Comparison of ENCODE assay signal across 8 mouse cellular contexts in the genomic region with DNA sequence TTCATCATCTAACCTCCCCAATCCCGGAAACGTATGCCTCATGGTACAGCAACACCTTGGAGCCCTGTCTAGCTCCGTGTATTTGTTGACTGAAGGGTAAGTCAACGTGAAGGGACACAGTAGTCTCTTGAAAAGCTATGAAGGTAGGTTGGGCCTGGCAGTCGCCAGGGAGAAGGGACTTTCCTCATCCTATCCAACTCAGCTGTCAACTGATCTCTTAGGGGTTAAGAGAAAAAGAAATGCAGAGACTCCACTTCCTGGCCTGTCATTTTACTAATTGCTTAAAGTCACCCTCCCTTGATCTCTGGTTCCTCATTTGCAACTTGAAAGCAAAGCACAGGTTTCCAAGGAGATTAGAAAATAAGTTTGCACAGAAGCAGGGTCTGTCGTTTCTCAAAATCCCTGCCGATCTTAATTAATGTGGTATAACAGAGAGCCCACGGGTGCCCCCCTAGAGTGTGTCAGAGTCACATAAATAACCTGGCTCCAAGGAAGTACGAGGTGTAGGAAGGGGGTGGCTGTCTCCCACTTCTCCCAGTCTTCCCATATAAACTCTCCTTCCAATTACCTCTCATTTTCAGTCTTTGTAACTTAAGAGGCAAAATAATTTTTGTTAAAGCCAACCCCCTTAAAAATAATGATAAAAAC. TPM values are rescaled to one million over a fixed set of nuclear protein-coding genes. Genes with fewer than 3 reads are reported as not detected.
A peak's percentile ranks its signal among the peaks of the same experiment; 100 is the strongest.
DNase-seq lines count a peak whose midpoint lies in the region; ATAC-seq and TF ChIP-seq lines count a peak whose summit lies in the region.

No protein-coding gene starts in this region.

- DNase-seq in heart, adult 11 months = peak; percentile 58
- no peak for DNase-seq in heart, postnatal 4 days
- no peak for DNase-seq in liver, postnatal 0 days
- DNase-seq in layer of hippocampus, adult 18-20 months (ENCODE audit: low spot score in 2 of 2) = no peak

- no peak overlapping the region for H3K4me3 ChIP-seq in ES-Bruce4 (ENCODE audit: low read depth, low read length)
- H3K4me3 ChIP-seq in forebrain, embryonic 16.5 days (replicated peaks; ENCODE audit: low read length) = peak overlapping the region; percentile 36
- no peak overlapping the region for H3K4me3 ChIP-seq in liver, postnatal 0 days (ENCODE audit: low read depth, low read length)
- no peak overlapping the region for H3K4me3 ChIP-seq in stomach, embryonic 15.5 days (replicated peaks)

- TF ChIP-seq EP300 in ES-Bruce4 (IDR thresholded peaks at IDR 0.05; ENCODE audit: insufficient read depth, low read depth, low read length) = no peak
- no peak for TF ChIP-seq EP300 in liver, postnatal 0 days (IDR thresholded peaks at IDR 0.05; ENCODE audit: low read depth)

- H3K4me1 ChIP-seq in ES-Bruce4 (ENCODE audit: control insufficient read depth, insufficient read depth, low read length) = no peaks in the 10 kb centered on the region
- H3K4me1 ChIP-seq in forebrain, embryonic 16.5 days (replicated peaks; ENCODE audit: control insufficient read depth, insufficient read depth, low read length) = peaks cover 5% of the 10 kb centered on the region
- peaks cover 13% of the 10 kb centered on the region for H3K4me1 ChIP-seq in liver, postnatal 0 days (ENCODE audit: insufficient read depth)
- peaks cover 4% of the 10 kb centered on the region; the same call in 1 of the 2 replicates for H3K4me1 ChIP-seq in stomach, embryonic 15.5 days

- H3K4me2 ChIP-seq in forebrain, embryonic 16.5 days (ENCODE audit: low read length) = peak overlapping the region; percentile 60
- H3K4me2 ChIP-seq in liver, postnatal 0 days (ENCODE audit: low read depth, low read length) = peak overlapping the region; percentile 73
- H3K4me2 ChIP-seq in stomach, embryonic 15.5 days = peak overlapping the region; percentile 53

- 31% methylated on average over 9 of the region's 9 CpGs for WGBS in forebrain, embryonic 16.5 days
- 28% methylated on average over 9 of the region's 9 CpGs for WGBS in liver, postnatal 0 days (ENCODE audit: insufficient replicate concordance)
- WGBS in stomach, embryonic 15.5 days = 17% methylated on average over 9 of the region's 9 CpGs

- no peak for TF ChIP-seq CTCF in ES-Bruce4 (IDR thresholded peaks at IDR 0.05; ENCODE audit: low read depth, low read length)
- TF ChIP-seq CTCF in liver, postnatal 0 days (IDR thresholded peaks at IDR 0.05; ENCODE audit: low read depth) = no peak

- H3K9ac ChIP-seq in ES-Bruce4 (ENCODE audit: low read depth, poor library complexity, severe bottlenecking) = peak overlapping the region; percentile 23; the same call in 1 of the 2 replicates
- H3K9ac ChIP-seq in forebrain, embryonic 16.5 days (replicated peaks; ENCODE audit: low read depth, low read length) = no peak overlapping the region
- H3K9ac ChIP-seq in liver, postnatal 0 days (replicated peaks) = no peak overlapping the region
- H3K9ac ChIP-seq in stomach, embryonic 15.5 days = no peak overlapping the region

- no peaks in the 10 kb centered on the region for H3K27me3 ChIP-seq in ES-Bruce4 (ENCODE audit: control insufficient read depth, insufficient read depth, low read length, poor library complexity, severe bottlenecking)
- no peaks in the 10 kb centered on the region for H3K27me3 ChIP-seq in forebrain, embryonic 16.5 days (replicated peaks; ENCODE audit: control insufficient read depth, insufficient read depth, low read length)
- no peaks in the 10 kb centered on the region for H3K27me3 ChIP-seq in liver, postnatal 0 days (ENCODE audit: insufficient read depth, low read length)
- no peaks in the 10 kb centered on the region for H3K27me3 ChIP-seq in stomach, embryonic 15.5 days (replicated peaks)

- peak overlapping the region; percentile 80 for H3K27ac ChIP-seq in ES-Bruce4 (ENCODE audit: insufficient read depth, low read length)
- no peak overlapping the region for H3K27ac ChIP-seq in forebrain, embryonic 16.5 days (ENCODE audit: low read length)
- no peak overlapping the region for H3K27ac ChIP-seq in liver, postnatal 0 days (ENCODE audit: low read depth)
- H3K27ac ChIP-seq in stomach, embryonic 15.5 days = peak overlapping the region; percentile 96

- no peak for TF ChIP-seq POLR2A in ES-Bruce4 (IDR thresholded peaks at IDR 0.05; ENCODE audit: insufficient read depth, low read length)

- ATAC-seq in forebrain, embryonic 16.5 days = peak; percentile 45; the same call in 1 of the 2 replicates
- ATAC-seq in liver, postnatal 0 days = no peak
- no peak for ATAC-seq in stomach, embryonic 15.5 days (ENCODE audit: insufficient read depth, low FRiP score, low read depth)
- no peak for ATAC-seq in frontal cortex, adult (ENCODE audit: low TSS enrichment)

- no peaks in the 10 kb centered on the region; the same call in 1 of the 2 replicates for H3K9me3 ChIP-seq in ES-Bruce4 (replicated peaks; ENCODE audit: control insufficient read depth, insufficient read depth, low read length, poor library complexity, severe bottlenecking)
- no peaks in the 10 kb centered on the region for H3K9me3 ChIP-seq in forebrain, embryonic 16.5 days (ENCODE audit: control insufficient read depth, low read length)
- no peaks in the 10 kb centered on the region for H3K9me3 ChIP-seq in liver, postnatal 0 days (ENCODE audit: low read length)
- no peaks in the 10 kb centered on the region for H3K9me3 ChIP-seq in stomach, embryonic 15.5 days

- no peaks in the 10 kb centered on the region for H3K36me3 ChIP-seq in ES-Bruce4 (ENCODE audit: control insufficient read depth, insufficient read depth, low read length, poor library complexity, severe bottlenecking)
- H3K36me3 ChIP-seq in forebrain, embryonic 16.5 days (ENCODE audit: control insufficient read depth, insufficient read depth) = no peaks in the 10 kb centered on the region
- H3K36me3 ChIP-seq in liver, postnatal 0 days (replicated peaks; ENCODE audit: insufficient read depth, low read length) = no peaks in the 10 kb centered on the region
- no peaks in the 10 kb centered on the region for H3K36me3 ChIP-seq in stomach, embryonic 15.5 days

RNA-seq across cellular contexts. Expression of a gene that starts 34.1 kb away (rescaled TPM):
- total RNA-seq in heart, postnatal 4 days (2021) = 1 to 10 TPM in 1 of 2 experiments, under 1 TPM in 1; 0.31 to 1.2 TPM
- 34.8 and 36.9 TPM in 2 replicates for polyA plus RNA-seq in ES-Bruce4 (2011; ENCODE audit: insufficient read depth, insufficient read length, low read depth, missing spikeins)
- polyA plus RNA-seq in forebrain, embryonic 16.5 days (2015; fragmentation: Nextera tagmentation; extraction: Ambion mirVana) = 7.9 and 10.0 TPM in 2 replicates
- 1.1 and 1.9 TPM in 2 replicates for polyA plus RNA-seq in liver, postnatal 0 days (2015; fragmentation: Nextera tagmentation; extraction: Ambion mirVana)
- polyA plus RNA-seq in stomach, embryonic 15.5 days (2015; fragmentation: Nextera tagmentation; extraction: Ambion mirVana) = 45.5 and 69.6 TPM in 2 replicates
- total RNA-seq in layer of hippocampus, adult 18-20 months (2021) = under 1 TPM in 1 of 2 experiments, not detected in 1; 0.27 TPM

RNA-seq across cellular contexts. Expression of a gene that starts 34.5 kb away (rescaled TPM):
- 10 to 100 TPM in 1 of 2 experiments, 1 to 10 TPM in 1; 8.8 to 11.2 TPM for total RNA-seq in heart, postnatal 4 days (2021)
- polyA plus RNA-seq in ES-Bruce4 (2011; ENCODE audit: insufficient read depth, insufficient read length, low read depth, missing spikeins) = not detected in 2 replicates
- polyA plus RNA-seq in forebrain, embryonic 16.5 days (2015; fragmentation: Nextera tagmentation; extraction: Ambion mirVana) = not detected in 2 replicates
- polyA plus RNA-seq in liver, postnatal 0 days (2015; fragmentation: Nextera tagmentation; extraction: Ambion mirVana) = 0.51 TPM in 1 of 2 replicates, not detected in the other
- polyA plus RNA-seq in stomach, embryonic 15.5 days (2015; fragmentation: Nextera tagmentation; extraction: Ambion mirVana) = 0.54 and 3.7 TPM in 2 replicates
- total RNA-seq in layer of hippocampus, adult 18-20 months (2021) = 10 to 100 TPM; 10.7 to 14.8 TPM

Comparison
In these comparisons a context has a peak if more than half of its experiments do, and no peak if none do; other contexts are left out.
1. H3K27ac ChIP-seq: peak in ES-Bruce4 (single experiment) and stomach, embryonic 15.5 days (single experiment); none in forebrain, embryonic 16.5 days (single experiment) and liver, postnatal 0 days (single experiment).
2. Peak in every context shown above with its lines, with median percentiles within 50 percentile points of each other: H3K4me2 ChIP-seq.